Mouse (Mus musculus) heart, embryonic 14.5 days (tissue): ENCODE data around the gene Ctnnbl1. TPM values are rescaled to one million over a fixed set of nuclear protein-coding genes. Genes with fewer than 3 reads are reported as not detected.

Experiments
- ATAC-seq: fragments of 200-750 bp; cut with Nextera tagmentation; 2 replicates; pipeline ENCODE4 v1.8.0; 2017; ENCODE audit warnings: low read depth, moderate TSS enrichment; ENCODE audit not compliant: insufficient number of reproducible peaks, insufficient read depth, low FRiP score
- H3K27ac ChIP-seq, 2 experiments: fragments of 200-500 bp in 1 of 2; fragments of 300-500 bp in 1 of 2; sonication (generic) in 1 of 2; replicated peaks in 1 of 2; 2 replicates each; pipeline ENCODE4 v1.5.1; 2012 to 2014; ENCODE audit warnings: low read depth in 2 of 2, low read length in 2 of 2, control low read depth in 1 of 2, mild to moderate bottlenecking in 1 of 2, mixed read lengths in 1 of 2; ENCODE audit not compliant: control insufficient read depth in 1 of 2, insufficient read depth in 1 of 2
- H3K27me3 ChIP-seq: fragments of 300-500 bp; sonication (generic); 2 replicates; pipeline ENCODE4 v1.6.1; 2014; ENCODE audit warnings: mild to moderate bottlenecking, low read length, control low read depth; ENCODE audit not compliant: control insufficient read depth, insufficient read depth
- H3K36me3 ChIP-seq: fragments of 300-500 bp; sonication (generic); 2 replicates; pipeline ENCODE4 v1.6.1; 2014; ENCODE audit warnings: mild to moderate bottlenecking, control low read depth, low read length, mixed read lengths; ENCODE audit not compliant: control insufficient read depth, insufficient read depth
- H3K4me1 ChIP-seq, 2 experiments: fragments of 200-500 bp in 1 of 2; fragments of 300-500 bp in 1 of 2; sonication (generic) in 1 of 2; 2 replicates each; pipeline ENCODE4 v1.6.1; 2012 to 2014; ENCODE audit warnings: low read length in 2 of 2, control low read depth in 1 of 2, mixed read lengths in 1 of 2; ENCODE audit not compliant: control insufficient read depth in 2 of 2, insufficient read depth in 2 of 2
- H3K4me2 ChIP-seq: fragments of 300-500 bp; sonication (generic); 2 replicates; pipeline ENCODE4 v1.6.1; 2014; ENCODE audit warnings: mild to moderate bottlenecking, low read length
- H3K4me3 ChIP-seq, 2 experiments: fragments of 200-500 bp in 1 of 2; fragments of 300-500 bp in 1 of 2; sonication (generic) in 1 of 2; 2 replicates each; pipeline ENCODE4 v1.5.1; 2012 to 2014; ENCODE audit warnings: low read length in 2 of 2, mild to moderate bottlenecking in 2 of 2, control low read depth in 1 of 2, low read depth in 1 of 2, moderate library complexity in 1 of 2; ENCODE audit not compliant: control insufficient read depth in 1 of 2, insufficient read depth in 1 of 2
- H3K9ac ChIP-seq: fragments of 300-500 bp; sonication (generic); 2 replicates; pipeline ENCODE4 v1.6.1; 2014; ENCODE audit warnings: mild to moderate bottlenecking, low read length
- H3K9me3 ChIP-seq: fragments of 300-500 bp; sonication (generic); 2 replicates; pipeline ENCODE4 v1.6.1; 2016; ENCODE audit warnings: low read length, control low read depth; ENCODE audit not compliant: control insufficient read depth
- WGBS: fragments of 180-500 bp; shearing (Covaris S2); extraction: QIAGEN DNeasy Blood & Tissue Kit; methylation state at CpG from one replicate; pipeline ENCODE4 v1.1.7; 2014; 5-methylcytosine and 5-hydroxymethylcytosine counted together
- polyA plus RNA-seq: library from polyadenylated mRNA; unstranded; fragments of >200 nt; fragmentation: Nextera tagmentation; extraction: Ambion mirVana; gene quantifications from 2 replicates; pipeline ENCODE4 v1.2.1, GENCODE M21; 2014

The Ctnnbl1 gene
- polyA plus RNA-seq, 1 experiment from 2014 or later, result 29.7 TPM

GRCm38 (mm10) chr2:157805091-157805490 lies 67.9 kb downstream of the Ctnnbl1 start:
- Histone ChIP-seq H3K4me2 (no peak overlapping the region), H3K4me3 (no peak overlapping the region), H3K9me3 (no peaks in the 10 kb centered on the region), H3K27me3 (0 out of 2 replicates have a peak, but pooled peaks cover 2% of the 10 kb centered on the region), H3K9ac (no peak overlapping the region), H3K27ac (no peak overlapping the region), H3K36me3 (no peaks in the 10 kb centered on the region; the same call in 1 of the 2 replicates), H3K4me1 (peaks cover 12 to 20% of the 10 kb centered on the region in 2 experiments)
- 73% methylated on average over 3 of the region's 3 CpGs for WGBS
- ATAC-seq, result no peak

GRCm38 (mm10) chr2:157807076-157807475 lies 69.9 kb downstream of the Ctnnbl1 start:
- WGBS, result 83% methylated on average over 4 of the region's 4 CpGs
- no peak overlapping the region for H3K27ac ChIP-seq

GRCm38 (mm10) chr2:157807621-157808367 lies 70.6 kb downstream of the Ctnnbl1 start:
- no peaks in the 10 kb centered on the region for H3K9me3 ChIP-seq
- no peak overlapping the region for H3K4me3 ChIP-seq
- 0 out of 2 replicates have a peak, but pooled peaks cover 2% of the 10 kb centered on the region for H3K27me3 ChIP-seq
- H3K9ac ChIP-seq, result no peak overlapping the region
- WGBS, result 59% methylated on average over 7 of the region's 7 CpGs
- H3K4me1 ChIP-seq, result peaks cover 12% of the 10 kb centered on the region in 2 experiments
- no peak for ATAC-seq
- H3K27ac ChIP-seq, result peak overlapping the region in 1 of 2 experiments; percentile 55; a peak in 3 of 4 replicates
- no peaks in the 10 kb centered on the region; the same call in 1 of the 2 replicates for H3K36me3 ChIP-seq
- no peak overlapping the region for H3K4me2 ChIP-seq

More at GRCm38 (mm10) chr2:157807076-157807475, 69.9 kb downstream of the Ctnnbl1 start:
- Histone ChIP-seq H3K4me3 (no peak overlapping the region), H3K9me3 (no peaks in the 10 kb centered on the region), H3K9ac (no peak overlapping the region), H3K4me2 (no peak overlapping the region), H3K36me3 (no peaks in the 10 kb centered on the region; the same call in 1 of the 2 replicates), H3K27me3 (0 out of 2 replicates have a peak, but pooled peaks cover 2% of the 10 kb centered on the region), H3K4me1 (peaks cover 12% of the 10 kb centered on the region in 2 experiments)
- ATAC-seq, result no peak

GRCm38 (mm10) chr2:157808368-157808923 lies 71.2 kb downstream of the Ctnnbl1 start:
- peak overlapping the region in 1 of 2 experiments; percentile 55; a peak in 3 of 4 replicates for H3K27ac ChIP-seq
- no peak overlapping the region for H3K4me3 ChIP-seq
- peaks cover 12% of the 10 kb centered on the region in 2 experiments for H3K4me1 ChIP-seq
- no peak for ATAC-seq
- H3K9ac ChIP-seq, result no peak overlapping the region
- no peaks in the 10 kb centered on the region; the same call in 1 of the 2 replicates for H3K36me3 ChIP-seq
- H3K4me2 ChIP-seq, result no peak overlapping the region
- H3K27me3 ChIP-seq, result peaks cover 2% of the 10 kb centered on the region; the same call in 1 of the 2 replicates
- H3K9me3 ChIP-seq, result no peaks in the 10 kb centered on the region
- WGBS, result 49% methylated on average over 7 of the region's 7 CpGs

GRCm38 (mm10) chr2:157809341-157809740 lies 72.1 kb downstream of the Ctnnbl1 start:
- H3K27me3 ChIP-seq, result peaks cover 2% of the 10 kb centered on the region; the same call in 1 of the 2 replicates
- H3K9ac ChIP-seq, result no peak overlapping the region
- no peaks in the 10 kb centered on the region; the same call in 1 of the 2 replicates for H3K36me3 ChIP-seq
- no peak overlapping the region for H3K4me3 ChIP-seq
- H3K27ac ChIP-seq, result no peak overlapping the region
- H3K4me2 ChIP-seq, result no peak overlapping the region
- 87% methylated on average over 6 of the region's 6 CpGs for WGBS
- no peaks in the 10 kb centered on the region for H3K9me3 ChIP-seq
- ATAC-seq, result no peak
- peaks cover 16 to 17% of the 10 kb centered on the region in 2 experiments for H3K4me1 ChIP-seq

- WGBS, result 63% methylated on average over 1 of the region's 1 CpGs
- Histone ChIP-seq H3K27me3 (peaks cover 2% of the 10 kb centered on the region; the same call in 1 of the 2 replicates), H3K27ac (no peak overlapping the region), H3K9me3 (no peaks in the 10 kb centered on the region), H3K4me3 (no peak overlapping the region), H3K4me1 (peaks cover 20 to 25% of the 10 kb centered on the region in 2 experiments), H3K9ac (no peak overlapping the region), H3K4me2 (no peak overlapping the region), H3K36me3 (no peaks in the 10 kb centered on the region; the same call in 1 of the 2 replicates)
- ATAC-seq, result no peak
These were observed 73.5 kb downstream of the Ctnnbl1 start for GRCm38 (mm10) chr2:157810749-157811148.

GRCm38 (mm10) chr2:157813121-157813520 lies 75.9 kb downstream of the Ctnnbl1 start:
- Histone ChIP-seq H3K27ac (no peak overlapping the region), H3K36me3 (no peaks in the 10 kb centered on the region; the same call in 1 of the 2 replicates), H3K9me3 (no peaks in the 10 kb centered on the region), H3K4me2 (no peak overlapping the region), H3K4me1 (peaks cover 16 to 27% of the 10 kb centered on the region in 2 experiments), H3K27me3 (peaks cover 2% of the 10 kb centered on the region; the same call in 1 of the 2 replicates), H3K4me3 (no peak overlapping the region), H3K9ac (no peak overlapping the region)
- WGBS, result 94% methylated on average over 4 of the region's 4 CpGs
- no peak for ATAC-seq
